Mouse (Mus musculus): ENCODE results near the gene Tmem182. TPM values are rescaled to one million over a fixed set of nuclear protein-coding genes. Genes with fewer than 3 reads are reported as not detected.

Tmem182 gene
- polyA plus RNA-seq, 1 experiment from 2014 or later: 0.06 TPM

- Histone ChIP-seq H3K9me3 (replicated peaks) (no peaks in the 10 kb centered on the region), H3K4me2 (no peak overlapping the region), H3K4me3 (replicated peaks) (no peak overlapping the region), H3K4me1 (replicated peaks) (no peaks in the 10 kb centered on the region), H3K9ac (no peak overlapping the region), H3K36me3 (no peaks in the 10 kb centered on the region), H3K27ac (no peak overlapping the region), H3K27me3 (no peaks in the 10 kb centered on the region)
- WGBS (ENCODE audit: insufficient replicate concordance): 67% methylated on average over 4 of the region's 4 CpGs
- DNase-seq (no peak), ATAC-seq (ENCODE audit: low read depth) (no peak)
Measured at GRCm38 (mm10) chr1:40835468-40835867, 30.1 kb downstream of the Tmem182 start.

- Histone ChIP-seq H3K27me3 (no peaks in the 10 kb centered on the region), H3K9ac (no peak overlapping the region), H3K36me3 (no peaks in the 10 kb centered on the region), H3K4me2 (no peak overlapping the region), H3K9me3 (replicated peaks) (no peaks in the 10 kb centered on the region), H3K4me1 (replicated peaks) (no peaks in the 10 kb centered on the region), H3K27ac (no peak overlapping the region), H3K4me3 (replicated peaks) (no peak overlapping the region)
- WGBS (ENCODE audit: insufficient replicate concordance): 60% methylated on average over 8 of the region's 8 CpGs
- ATAC-seq (ENCODE audit: low read depth): no peak
- DNase-seq: no peak
Measured at GRCm38 (mm10) chr1:40840605-40841004, 35.2 kb downstream of the Tmem182 start.

DNA sequence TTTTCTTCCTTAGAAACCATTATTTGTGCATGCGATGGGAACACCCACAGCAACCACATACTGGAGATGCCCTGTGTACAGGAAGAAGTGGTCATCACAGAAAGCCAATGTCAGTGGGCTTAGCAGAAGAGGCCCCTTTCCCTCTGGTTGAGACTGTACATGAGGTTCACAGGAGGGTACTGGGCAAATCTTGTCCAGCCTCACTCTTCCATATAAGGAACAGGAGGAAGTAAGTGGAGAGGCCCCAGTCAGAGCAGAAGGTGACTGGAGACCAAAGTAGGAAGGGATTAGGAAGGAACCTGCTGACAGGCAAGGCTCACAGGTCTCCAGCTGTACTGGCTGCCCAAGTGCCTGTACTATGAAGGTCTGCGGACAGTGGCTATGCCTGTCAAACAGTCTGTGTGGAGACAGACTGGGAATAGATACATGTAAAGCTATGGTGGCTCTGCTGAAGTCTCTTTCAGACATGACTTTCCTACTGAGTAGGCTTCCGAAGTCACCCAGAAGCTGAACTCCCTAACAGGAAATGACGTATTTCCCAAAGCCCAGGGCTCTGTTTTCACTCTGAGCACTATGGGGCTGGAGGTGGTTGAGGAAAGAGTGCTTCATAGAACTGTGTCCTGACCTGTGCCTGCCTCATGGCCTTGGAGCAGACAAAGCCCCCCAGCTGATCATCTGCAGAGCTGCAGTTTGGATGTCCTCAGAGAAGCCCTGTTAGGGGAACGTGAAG lies 35.8 kb downstream of the Tmem182 start:
- Histone ChIP-seq H3K9me3 (replicated peaks) (no peaks in the 10 kb centered on the region), H3K36me3 (no peaks in the 10 kb centered on the region), H3K27ac (no peak overlapping the region), H3K27me3 (no peaks in the 10 kb centered on the region), H3K4me2 (no peak overlapping the region), H3K4me3 (replicated peaks) (no peak overlapping the region), H3K4me1 (replicated peaks) (no peaks in the 10 kb centered on the region), H3K9ac (no peak overlapping the region)
- 42% methylated on average over 5 of the region's 5 CpGs for WGBS (ENCODE audit: insufficient replicate concordance)
- no peak for DNase-seq
- ATAC-seq (ENCODE audit: low read depth): no peak

- H3K27ac ChIP-seq: no peak overlapping the region
- no peak overlapping the region for H3K9ac ChIP-seq
- no peak for DNase-seq
- H3K27me3 ChIP-seq: no peaks in the 10 kb centered on the region
- no peaks in the 10 kb centered on the region for H3K36me3 ChIP-seq
- no peak for ATAC-seq (ENCODE audit: low read depth)
- no peak overlapping the region for H3K4me3 ChIP-seq (replicated peaks)
- no peaks in the 10 kb centered on the region for H3K9me3 ChIP-seq (replicated peaks)
- no peak overlapping the region for H3K4me2 ChIP-seq
- no peaks in the 10 kb centered on the region for H3K4me1 ChIP-seq (replicated peaks)
Measured at GRCm38 (mm10) chr1:40844616-40845015, 39.2 kb downstream of the Tmem182 start.

DNA sequence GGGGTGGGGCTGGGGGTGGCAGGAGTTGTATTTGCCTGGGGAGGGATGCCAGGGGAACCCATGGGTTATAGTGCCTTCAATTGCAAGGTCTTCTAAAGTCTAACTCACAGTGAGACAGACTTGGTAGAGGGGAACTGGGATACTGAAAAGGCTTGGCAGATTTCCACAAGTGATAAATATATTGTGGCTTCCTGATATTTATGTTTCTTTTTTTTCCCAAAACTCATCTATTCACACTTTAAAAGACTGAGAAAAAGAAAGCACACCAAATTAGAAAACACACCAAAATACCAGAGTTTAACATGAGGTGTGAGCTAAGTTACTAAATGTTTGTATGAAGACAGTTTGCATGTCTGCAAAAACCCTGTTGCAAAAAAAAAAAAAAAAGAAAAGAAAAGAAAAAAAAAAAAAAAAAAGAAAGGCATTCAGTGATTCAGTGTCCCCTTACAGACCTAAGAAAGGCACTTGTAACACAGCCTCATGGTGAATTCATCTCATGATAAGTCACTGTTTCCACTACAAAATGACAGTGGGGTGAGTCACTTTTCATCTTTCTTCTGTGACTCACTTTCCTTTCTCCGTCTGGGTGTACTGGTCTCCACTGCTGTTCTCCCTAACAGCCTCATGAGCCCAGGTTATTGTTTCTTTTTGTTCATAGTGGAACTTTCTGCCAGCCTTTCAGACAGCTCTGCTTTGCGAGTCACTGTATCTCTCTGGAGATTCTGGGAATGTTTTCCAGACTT lies 42.0 kb downstream of the Tmem182 start:
- Histone ChIP-seq H3K4me3 (replicated peaks) (no peak overlapping the region), H3K36me3 (no peaks in the 10 kb centered on the region), H3K9me3 (replicated peaks) (no peaks in the 10 kb centered on the region), H3K9ac (no peak overlapping the region), H3K4me2 (no peak overlapping the region), H3K4me1 (replicated peaks) (no peaks in the 10 kb centered on the region), H3K27ac (no peak overlapping the region), H3K27me3 (no peaks in the 10 kb centered on the region)
- no peak for DNase-seq
- WGBS (ENCODE audit: insufficient replicate concordance): 44% methylated on average over 2 of the region's 2 CpGs
- no peak for ATAC-seq (ENCODE audit: low read depth)

DNA sequence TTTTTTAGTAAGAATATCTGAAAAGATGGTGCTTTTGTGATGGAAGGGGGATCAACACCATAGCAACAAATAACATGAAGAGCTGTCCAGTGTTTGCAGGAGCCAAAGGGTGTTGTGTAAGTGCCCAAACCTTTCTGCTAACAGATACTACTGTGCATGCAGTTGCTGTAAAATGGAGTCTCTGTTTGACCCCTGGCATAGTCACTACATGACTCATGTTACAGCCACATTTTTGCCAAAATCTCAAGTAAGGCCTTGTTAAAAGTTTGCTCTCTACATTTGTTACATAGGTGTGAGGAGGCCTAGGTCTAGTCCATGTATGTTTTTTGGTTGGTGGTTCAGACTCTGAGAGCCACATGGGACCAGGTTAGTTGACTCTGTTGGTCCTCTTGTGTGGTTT lies 45.9 kb downstream of the Tmem182 start:
- Histone ChIP-seq H3K4me1 (replicated peaks) (no peaks in the 10 kb centered on the region), H3K36me3 (no peaks in the 10 kb centered on the region)

DNA sequence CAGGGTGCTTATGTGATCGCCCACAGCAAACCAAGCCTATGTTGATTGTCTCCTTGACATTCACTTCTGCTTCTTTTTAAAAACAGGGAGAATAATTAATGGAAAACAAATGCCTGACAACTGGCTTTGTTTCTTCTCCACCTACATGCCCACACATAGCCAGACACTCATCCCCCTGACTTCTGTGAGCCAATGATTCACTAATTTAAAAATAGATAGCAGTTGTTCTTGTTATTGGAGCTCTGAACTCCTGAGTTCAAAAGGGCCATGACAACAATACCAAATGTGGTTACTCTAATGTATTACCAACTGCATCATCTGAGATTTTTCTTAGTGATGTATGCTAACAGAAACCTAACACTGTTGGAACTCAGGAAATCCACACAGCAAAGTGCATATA lies 49.9 kb downstream of the Tmem182 start:
- H3K27ac ChIP-seq: no peak overlapping the region
- no peaks in the 10 kb centered on the region for H3K36me3 ChIP-seq
- H3K4me3 ChIP-seq (replicated peaks): no peak overlapping the region
- no peak for ATAC-seq (ENCODE audit: low read depth)
- no peaks in the 10 kb centered on the region for H3K4me1 ChIP-seq (replicated peaks)
- H3K9ac ChIP-seq: no peak overlapping the region
- H3K4me2 ChIP-seq: no peak overlapping the region
- WGBS (ENCODE audit: insufficient replicate concordance): 63% methylated on average over 1 of the region's 1 CpGs
- H3K9me3 ChIP-seq (replicated peaks): no peaks in the 10 kb centered on the region
- no peak for DNase-seq
- H3K27me3 ChIP-seq: no peaks in the 10 kb centered on the region

More for the DNA sequence above, 45.9 kb downstream of the Tmem182 start:
- Histone ChIP-seq H3K27ac (no peak overlapping the region), H3K4me3 (replicated peaks) (no peak overlapping the region), H3K9ac (no peak overlapping the region), H3K27me3 (no peaks in the 10 kb centered on the region), H3K9me3 (replicated peaks) (no peaks in the 10 kb centered on the region), H3K4me2 (no peak overlapping the region)
- ATAC-seq (ENCODE audit: low read depth) (no peak), DNase-seq (no peak)

GRCm38 (mm10) chr1:40856846-40857636 lies 51.6 kb downstream of the Tmem182 start:
- Histone ChIP-seq H3K27ac (no peak overlapping the region), H3K36me3 (no peaks in the 10 kb centered on the region), H3K4me3 (replicated peaks) (no peak overlapping the region), H3K27me3 (no peaks in the 10 kb centered on the region), H3K4me1 (replicated peaks) (no peaks in the 10 kb centered on the region), H3K9ac (no peak overlapping the region), H3K9me3 (replicated peaks) (no peaks in the 10 kb centered on the region), H3K4me2 (no peak overlapping the region)
- ATAC-seq (ENCODE audit: low read depth): no peak
- 50% methylated on average over 4 of the region's 4 CpGs for WGBS (ENCODE audit: insufficient replicate concordance)
- DNase-seq: no peak

- no peak for DNase-seq
- Histone ChIP-seq H3K36me3 (no peaks in the 10 kb centered on the region), H3K9ac (no peak overlapping the region), H3K9me3 (replicated peaks) (no peaks in the 10 kb centered on the region), H3K4me2 (no peak overlapping the region), H3K27ac (no peak overlapping the region), H3K4me3 (replicated peaks) (no peak overlapping the region), H3K27me3 (no peaks in the 10 kb centered on the region), H3K4me1 (replicated peaks) (no peaks in the 10 kb centered on the region)
- ATAC-seq (ENCODE audit: low read depth): no peak
- 65% methylated on average over 6 of the region's 6 CpGs for WGBS (ENCODE audit: insufficient replicate concordance)
Measured at GRCm38 (mm10) chr1:40865043-40865442, 59.6 kb downstream of the Tmem182 start.

DNA sequence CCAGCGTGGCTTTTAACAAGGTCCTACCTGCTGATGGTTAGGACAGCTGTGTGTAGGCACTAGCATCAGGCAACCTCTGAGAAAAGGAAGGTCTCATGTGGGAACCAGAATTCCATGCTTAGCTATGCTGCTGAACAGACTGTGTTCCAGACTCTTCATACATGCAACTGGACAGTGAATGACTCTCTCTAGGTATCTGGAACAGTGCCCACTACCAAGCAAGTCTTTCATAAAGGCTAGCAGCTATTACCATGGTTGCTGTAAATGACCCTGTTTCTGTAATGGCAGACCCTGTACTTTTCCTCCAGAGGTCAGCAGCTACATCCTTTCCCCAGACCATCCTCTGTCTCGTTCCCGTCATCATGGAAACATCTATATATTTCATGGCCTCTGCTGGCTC lies 61.7 kb downstream of the Tmem182 start:
- H3K27ac ChIP-seq: no peak overlapping the region
- H3K4me1 ChIP-seq (replicated peaks): no peaks in the 10 kb centered on the region
- WGBS (ENCODE audit: insufficient replicate concordance): 60% methylated on average over 3 of the region's 3 CpGs
- DNase-seq (no peak), ATAC-seq (ENCODE audit: low read depth) (no peak)
- no peak overlapping the region for H3K4me3 ChIP-seq (replicated peaks)
- H3K27me3 ChIP-seq: no peaks in the 10 kb centered on the region
- no peaks in the 10 kb centered on the region for H3K9me3 ChIP-seq (replicated peaks)
- no peak overlapping the region for H3K9ac ChIP-seq
- H3K4me2 ChIP-seq: no peak overlapping the region
- H3K36me3 ChIP-seq: no peaks in the 10 kb centered on the region

DNA sequence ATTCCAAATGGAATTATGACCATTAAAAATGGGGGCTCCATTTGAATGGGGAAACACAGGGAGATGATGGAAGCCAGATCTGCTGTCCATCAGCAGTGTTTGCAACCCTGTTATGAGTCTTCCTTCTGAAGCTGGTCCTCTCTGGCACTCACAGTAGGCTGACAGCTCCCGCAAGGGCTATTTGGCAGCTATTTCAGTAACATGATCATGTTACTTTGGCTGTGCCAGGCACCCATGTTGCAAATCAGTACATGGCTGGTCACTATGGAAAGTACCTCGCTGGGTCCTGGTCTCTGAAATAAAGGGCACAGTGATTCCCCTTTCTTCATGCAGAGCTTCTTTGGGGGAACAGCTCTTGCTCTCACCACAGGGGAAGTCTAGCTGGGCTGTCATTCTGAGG lies 62.2 kb downstream of the Tmem182 start:
- Histone ChIP-seq H3K4me3 (replicated peaks) (no peak overlapping the region), H3K9me3 (replicated peaks) (no peaks in the 10 kb centered on the region), H3K4me1 (replicated peaks) (no peaks in the 10 kb centered on the region), H3K27ac (no peak overlapping the region), H3K36me3 (no peaks in the 10 kb centered on the region), H3K9ac (no peak overlapping the region), H3K4me2 (no peak overlapping the region), H3K27me3 (no peaks in the 10 kb centered on the region)
- DNase-seq (no peak), ATAC-seq (ENCODE audit: low read depth) (no peak)
- WGBS (ENCODE audit: insufficient replicate concordance): 61% methylated on average over 2 of the region's 2 CpGs

All from liver, embryonic 13.5 days (tissue).